Mouse (Mus musculus) heart, postnatal 0 days (tissue): ENCODE measurements around the gene Tmem267.

Source experiments
- CTCF ChIP-seq: IDR thresholded peaks from 2 replicates; pipeline ENCODE4 v1.5.1; 2016; ENCODE audit warnings: antibody characterized with exemption, control low read depth, low read depth
- EP300 ChIP-seq: IDR thresholded peaks from 2 replicates; pipeline ENCODE4 v1.6.1; 2016; ENCODE audit warnings: antibody characterized with exemption, low read depth

- no peak for TF ChIP-seq EP300
- no peak for TF ChIP-seq CTCF
Observed at GRCm38 (mm10) chr13:119641145-119641544, 153.3 kb downstream of the Tmem267 start.
